In genomic region chr11:12019651-12020050, GRCm38 (mm10) we compare ENCODE assay signal across 25 mouse cellular contexts. TPM values are rescaled to one million over a fixed set of nuclear protein-coding genes. Genes with fewer than 3 reads are reported as not detected.
DNase-seq lines count a peak whose midpoint lies in the region; ATAC-seq and TF ChIP-seq lines count a peak whose summit lies in the region.
"Had no signal": no experiment of that assay in that cellular context is flagged by ENCODE, and none has a peak within 500 bp of the region (broad histone marks: within the 10 kb centered on the region; RNA-seq: fewer than 3 reads in every experiment).

No protein-coding gene starts in this region.

- H3K4me2 ChIP-seq in heart, embryonic 16.5 days (ENCODE audit: low read depth, low read length), result no peak overlapping the region
- no peak overlapping the region for H3K4me2 ChIP-seq in intestine, embryonic 16.5 days (ENCODE audit: low read depth, low read length)
- no peak overlapping the region for H3K4me2 ChIP-seq in intestine, embryonic 15.5 days (replicated peaks)
- H3K4me2 ChIP-seq in liver, postnatal 0 days (ENCODE audit: low read depth, low read length), result 0 out of 2 replicates have a peak overlapping the region, but pooled peaks have one; percentile 18
- no peak overlapping the region for H3K4me2 ChIP-seq in liver, embryonic 11.5 days
- H3K4me2 ChIP-seq: embryonic facial prominence, embryonic 12.5 days; forebrain, embryonic 13.5 days had no signal

- no peak for DNase-seq in gastrocnemius, adult 2 months
- no peak for DNase-seq in gastrocnemius, postnatal 25 days
- DNase-seq in heart, postnatal 4 days, result no peak
- no peak for DNase-seq in liver, postnatal 0 days
- no peak for DNase-seq in liver, embryonic 11.5 days (ENCODE audit: low spot score)
- DNase-seq: adrenal gland, adult 8-10 months; adrenal gland, postnatal 14 days; adrenal gland, postnatal 36 days; B cell, adult 2 months; cerebellum, adult 11-12 months; cerebellum, adult 2 months; cerebellum, adult 9-10 months; cerebellum, postnatal 10 days; cerebellum, postnatal 25 days had no signal

- ATAC-seq in heart, embryonic 16.5 days (replicated peaks; ENCODE audit: extremely low read depth, insufficient read depth, low FRiP score), result no peak
- peak; percentile 70 for ATAC-seq in intestine, embryonic 16.5 days
- no peak for ATAC-seq in intestine, embryonic 15.5 days
- no peak for ATAC-seq in liver, postnatal 0 days
- ATAC-seq in liver, embryonic 11.5 days (replicated peaks; ENCODE audit: low FRiP score), result no peak
- ATAC-seq: activated CD4-positive, CD25-positive, alpha-beta regulatory T cell, adult 4 months; CD4-positive, CD25-positive, alpha-beta regulatory T cell, adult 4 months; forebrain, embryonic 13.5 days; Patski had no signal

- H3K4me1 ChIP-seq in heart, embryonic 16.5 days (ENCODE audit: control insufficient read depth, insufficient read depth, low read length), result 0 out of 2 replicates have a peak, but pooled peaks cover 2% of the 10 kb centered on the region
- no peaks in the 10 kb centered on the region for H3K4me1 ChIP-seq in intestine, embryonic 16.5 days (ENCODE audit: control insufficient read depth, insufficient read depth, low read length)
- no peaks in the 10 kb centered on the region for H3K4me1 ChIP-seq in intestine, embryonic 15.5 days (replicated peaks)
- H3K4me1 ChIP-seq in liver, postnatal 0 days (ENCODE audit: insufficient read depth), result no peaks in the 10 kb centered on the region
- H3K4me1 ChIP-seq in liver, embryonic 11.5 days (replicated peaks; ENCODE audit: control insufficient read depth, insufficient read depth, low read length), result 0 out of 2 replicates have a peak, but pooled peaks cover 2% of the 10 kb centered on the region
- H3K4me1 ChIP-seq: embryonic facial prominence, embryonic 10.5 days; embryonic facial prominence, embryonic 12.5 days; forebrain, embryonic 13.5 days had no signal

- 0 out of 2 replicates have a peak overlapping the region, but pooled peaks have one; percentile 67 for H3K27ac ChIP-seq in gastrocnemius, adult 2 months
- peak overlapping the region; percentile 46 for H3K27ac ChIP-seq in heart, embryonic 16.5 days (ENCODE audit: low read length)
- no peak overlapping the region for H3K27ac ChIP-seq in intestine, embryonic 16.5 days (ENCODE audit: low read length)
- no peak overlapping the region for H3K27ac ChIP-seq in intestine, embryonic 15.5 days
- H3K27ac ChIP-seq in liver, postnatal 0 days (ENCODE audit: low read depth), result no peak overlapping the region
- H3K27ac ChIP-seq in liver, embryonic 11.5 days (ENCODE audit: low read depth, low read length), result no peak overlapping the region
- H3K27ac ChIP-seq: embryonic facial prominence, embryonic 10.5 days; embryonic facial prominence, embryonic 12.5 days; forebrain, embryonic 13.5 days had no signal

- WGBS in heart, embryonic 16.5 days, result 62% methylated on average over 1 of the region's 1 CpGs
- WGBS in intestine, embryonic 16.5 days, result 67% methylated on average over 1 of the region's 1 CpGs
- 75% methylated on average over 1 of the region's 1 CpGs for WGBS in intestine, embryonic 15.5 days
- 65% methylated on average over 1 of the region's 1 CpGs for WGBS in liver, postnatal 0 days (ENCODE audit: insufficient replicate concordance)
- 86% methylated on average over 1 of the region's 1 CpGs for WGBS in liver, embryonic 11.5 days

- H3K4me3 ChIP-seq in gastrocnemius, adult 2 months, result no peak overlapping the region
- H3K4me3 ChIP-seq in heart, embryonic 16.5 days (ENCODE audit: low read length), result no peak overlapping the region
- no peak overlapping the region for H3K4me3 ChIP-seq in intestine, embryonic 16.5 days (ENCODE audit: low read length)
- no peak overlapping the region for H3K4me3 ChIP-seq in intestine, embryonic 15.5 days (replicated peaks)
- no peak overlapping the region for H3K4me3 ChIP-seq in liver, postnatal 0 days (ENCODE audit: low read depth, low read length)
- H3K4me3 ChIP-seq in liver, embryonic 11.5 days (ENCODE audit: low read depth, low read length), result no peak overlapping the region
- H3K4me3 ChIP-seq: embryonic facial prominence, embryonic 10.5 days; embryonic facial prominence, embryonic 12.5 days; forebrain, embryonic 13.5 days had no signal

- no peak for TF ChIP-seq EP300 in liver, postnatal 0 days (IDR thresholded peaks at IDR 0.05; ENCODE audit: low read depth)

- intact Hi-C loops in gastrocnemius, adult 2 months (cut with DNase I), result no loop called here

- TF ChIP-seq CTCF in gastrocnemius, adult 2 months (IDR thresholded peaks at IDR 0.05), result no peak
- TF ChIP-seq CTCF in liver, postnatal 0 days (IDR thresholded peaks at IDR 0.05; ENCODE audit: low read depth), result no peak

- H3K9me3 ChIP-seq in heart, embryonic 16.5 days (replicated peaks; ENCODE audit: control insufficient read depth, low read length), result 0 out of 2 replicates have a peak, but pooled peaks cover 5% of the 10 kb centered on the region
- 0 out of 2 replicates have a peak, but pooled peaks cover 5% of the 10 kb centered on the region for H3K9me3 ChIP-seq in intestine, embryonic 16.5 days (ENCODE audit: control insufficient read depth, low read length)
- H3K9me3 ChIP-seq in intestine, embryonic 15.5 days, result no peaks in the 10 kb centered on the region
- no peaks in the 10 kb centered on the region for H3K9me3 ChIP-seq in liver, postnatal 0 days (ENCODE audit: low read length)
- no peaks in the 10 kb centered on the region for H3K9me3 ChIP-seq in liver, embryonic 11.5 days (ENCODE audit: control insufficient read depth, low read length)
- H3K9me3 ChIP-seq: G1E had no signal

- H3K36me3 ChIP-seq in heart, embryonic 16.5 days (ENCODE audit: control insufficient read depth, insufficient read depth), result peaks cover 23% of the 10 kb centered on the region; the same call in 1 of the 2 replicates
- H3K36me3 ChIP-seq in intestine, embryonic 16.5 days (ENCODE audit: control insufficient read depth, insufficient read depth, low read length), result peaks cover 7% of the 10 kb centered on the region; the same call in 1 of the 2 replicates
- H3K36me3 ChIP-seq in intestine, embryonic 15.5 days, result no peaks in the 10 kb centered on the region; the same call in 1 of the 2 replicates
- H3K36me3 ChIP-seq in liver, postnatal 0 days (replicated peaks; ENCODE audit: insufficient read depth, low read length), result peaks cover 2% of the 10 kb centered on the region; the same call in 1 of the 2 replicates
- peaks cover 3% of the 10 kb centered on the region for H3K36me3 ChIP-seq in liver, embryonic 11.5 days (ENCODE audit: control insufficient read depth, insufficient read depth, low read length)
- H3K36me3 ChIP-seq: G1E had no signal

- no peak overlapping the region for H3K9ac ChIP-seq in heart, embryonic 16.5 days (ENCODE audit: low read length)
- no peak overlapping the region for H3K9ac ChIP-seq in intestine, embryonic 16.5 days (ENCODE audit: low read depth, low read length)
- no peak overlapping the region for H3K9ac ChIP-seq in intestine, embryonic 15.5 days
- H3K9ac ChIP-seq in liver, postnatal 0 days (replicated peaks), result no peak overlapping the region
- H3K9ac ChIP-seq in liver, embryonic 11.5 days (ENCODE audit: low read depth, low read length), result no peak overlapping the region
- H3K9ac ChIP-seq: embryonic facial prominence, embryonic 12.5 days; forebrain, embryonic 13.5 days had no signal

- H3K27me3 ChIP-seq in heart, embryonic 16.5 days (ENCODE audit: control insufficient read depth, insufficient read depth, low read length), result peaks cover 26% of the 10 kb centered on the region
- peaks cover 37% of the 10 kb centered on the region for H3K27me3 ChIP-seq in intestine, embryonic 16.5 days (replicated peaks; ENCODE audit: control insufficient read depth, insufficient read depth, low read length)
- peaks cover 51% of the 10 kb centered on the region for H3K27me3 ChIP-seq in intestine, embryonic 15.5 days (replicated peaks)
- peaks cover 2% of the 10 kb centered on the region; the same call in 1 of the 2 replicates for H3K27me3 ChIP-seq in liver, postnatal 0 days (ENCODE audit: insufficient read depth, low read length)
- H3K27me3 ChIP-seq in liver, embryonic 11.5 days (replicated peaks; ENCODE audit: control insufficient read depth, insufficient read depth, low read length), result peaks cover 34% of the 10 kb centered on the region
- H3K27me3 ChIP-seq: CH12.LX, Patski had no signal

RNA-seq across cellular contexts. Expression of gene Grb10, which starts 18.8 kb away (rescaled TPM):
- 10 to 100 TPM; 27.9 to 59.3 TPM for total RNA-seq in gastrocnemius, adult 2 months (2021)
- total RNA-seq in gastrocnemius, postnatal 25 days (2021), result 10 to 100 TPM; 68.6 to 78.9 TPM
- 496 and 553 TPM in 2 replicates for polyA plus RNA-seq in heart, embryonic 16.5 days (2015; fragmentation: Nextera tagmentation; extraction: Ambion mirVana)
- total RNA-seq in heart, postnatal 4 days (2021), result 100 to 1,000 TPM; 356 to 401 TPM
- 237 and 238 TPM in 2 replicates for polyA plus RNA-seq in intestine, embryonic 16.5 days (2015; fragmentation: Nextera tagmentation; extraction: Ambion mirVana)
- 313 and 347 TPM in 2 replicates for polyA plus RNA-seq in intestine, embryonic 15.5 days (2015; fragmentation: Nextera tagmentation; extraction: Ambion mirVana)
- 113 and 121 TPM in 2 replicates for polyA plus RNA-seq in liver, postnatal 0 days (2015; fragmentation: Nextera tagmentation; extraction: Ambion mirVana)
- polyA plus RNA-seq in liver, embryonic 11.5 days (2014; fragmentation: Nextera tagmentation; extraction: Ambion mirVana), result 172 and 195 TPM in 2 replicates
- polyA plus RNA-seq: activated CD4-positive, CD25-positive, alpha-beta regulatory T cell, adult 4 months; G1E had no signal

Comparison
In these comparisons a context has a peak if more than half of its experiments do, and no peak if none do; other contexts are left out.
1. H3K27ac ChIP-seq: peak in gastrocnemius, adult 2 months (single experiment) and heart, embryonic 16.5 days (single experiment); none in intestine, embryonic 16.5 days (single experiment), intestine, embryonic 15.5 days (single experiment), liver, postnatal 0 days (single experiment) and liver, embryonic 11.5 days (single experiment).